Mouse (Mus musculus) CH12.LX (cell line): ENCODE results near the gene Rab25.

ENCODE experiments used
- CHD2 ChIP-seq: IDR thresholded peaks from 2 replicates; pipeline ENCODE4 v1.6.1; 2011; ENCODE audit warnings: low read length, improper control_type of control experiment
- CTCF ChIP-seq, 2 experiments: IDR thresholded peaks in 1 of 2; conservative IDR thresholded peaks in 1 of 2; 2 replicates each; pipeline ENCODE4 v1.5.1; 2011 to 2012; ENCODE audit warnings: low read depth in 2 of 2, low read length in 2 of 2, improper control_type of control experiment in 1 of 2, inconsistent platforms in 1 of 2, mild to moderate bottlenecking in 1 of 2, moderate library complexity in 1 of 2
- ZNF384 ChIP-seq: IDR thresholded peaks from 2 replicates; pipeline ENCODE4 v1.6.1; 2012; ENCODE audit warnings: low read depth, low read length, improper control_type of control experiment, inconsistent platforms

GRCm38 (mm10) chr3:88528646-88529045 lies 19.5 kb downstream of the Rab25 start:
- no peak for TF ChIP-seq CHD2
- no peak for TF ChIP-seq ZNF384
- TF ChIP-seq CTCF (conservative IDR thresholded peaks at IDR 0.05 in 1 of 2, IDR thresholded peaks at IDR 0.05 in 1 of 2; ENCODE audit: low read depth in 2 of 2, low read length in 2 of 2), result no peak
